8 mouse cellular contexts compared by ENCODE assay signal in the genomic region with DNA sequence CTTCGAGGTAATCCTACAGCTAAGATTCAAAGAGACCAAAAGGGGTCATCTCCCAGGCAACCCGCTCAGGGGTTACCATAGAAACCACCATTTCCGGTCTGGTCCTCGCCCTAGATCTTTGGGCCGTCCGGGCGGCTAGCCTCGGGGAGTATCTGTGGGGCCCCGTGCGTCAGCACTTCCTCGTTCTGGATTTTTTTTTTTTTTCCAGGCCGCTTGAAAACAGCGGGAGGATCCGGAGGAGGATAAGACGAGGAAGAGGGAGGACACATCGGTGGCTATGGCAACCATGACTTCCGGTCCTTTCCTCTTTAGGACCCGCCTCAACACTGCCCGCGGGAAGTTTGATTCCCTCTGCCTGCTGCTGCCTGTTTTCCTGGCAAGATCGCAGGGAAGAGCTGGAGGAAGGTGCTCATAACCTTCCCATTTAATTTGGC. TPM values are rescaled to one million over a fixed set of nuclear protein-coding genes. Genes with fewer than 3 reads are reported as not detected.
DNase-seq lines count a peak whose midpoint lies in the region; ATAC-seq and TF ChIP-seq lines count a peak whose summit lies in the region.

Gene Lrrc49 (minus strand): TSS at position 268 of the 434 bp plus-strand sequence.

- H3K36me3 ChIP-seq in heart, embryonic 12.5 days, result peaks cover 7% of the 10 kb centered on the region; the same call in 1 of the 2 replicates
- 0 out of 2 replicates have a peak, but pooled peaks cover 5% of the 10 kb centered on the region for H3K36me3 ChIP-seq in kidney, postnatal 0 days (ENCODE audit: insufficient read depth, low read length)
- H3K36me3 ChIP-seq in liver, embryonic 11.5 days (ENCODE audit: control insufficient read depth, insufficient read depth, low read length), result no peaks in the 10 kb centered on the region
- no peaks in the 10 kb centered on the region for H3K36me3 ChIP-seq in stomach, embryonic 14.5 days (ENCODE audit: control insufficient read depth, insufficient read depth, low read length)

- no peak for TF ChIP-seq POLR2A in bone marrow macrophage, adult 2 months (IDR thresholded peaks at IDR 0.05; ENCODE audit: borderline replicate concordance, low read depth, low read length)
- no peak; the same call in 1 of the 2 replicates for TF ChIP-seq POLR2A in embryonic fibroblast, embryonic 13.5 days (IDR thresholded peaks at IDR 0.05; ENCODE audit: low read depth, low read length)

- TF ChIP-seq CTCF in bone marrow macrophage, adult 2 months (IDR thresholded peaks at IDR 0.05; ENCODE audit: low read depth, low read length), result no peak
- TF ChIP-seq CTCF in embryonic fibroblast, embryonic 13.5 days (IDR thresholded peaks at IDR 0.05; ENCODE audit: borderline replicate concordance, insufficient read depth, low read length), result no peak
- no peak for TF ChIP-seq CTCF in kidney, postnatal 0 days (IDR thresholded peaks at IDR 0.05; ENCODE audit: low read depth)

- H3K27me3 ChIP-seq in heart, embryonic 12.5 days (replicated peaks), result no peaks in the 10 kb centered on the region
- no peaks in the 10 kb centered on the region for H3K27me3 ChIP-seq in kidney, postnatal 0 days (ENCODE audit: insufficient read depth, low read length)
- H3K27me3 ChIP-seq in liver, embryonic 11.5 days (replicated peaks; ENCODE audit: control insufficient read depth, insufficient read depth, low read length), result no peaks in the 10 kb centered on the region
- no peaks in the 10 kb centered on the region for H3K27me3 ChIP-seq in stomach, embryonic 14.5 days (ENCODE audit: control insufficient read depth, insufficient read depth, low read length)

- peak; percentile 77 to 78 for DNase-seq in B cell, adult 2 months
- DNase-seq in kidney, postnatal 0 days (ENCODE audit: low spot score), result peak; percentile 96
- DNase-seq in liver, embryonic 11.5 days (ENCODE audit: low spot score), result peak; percentile 77
- DNase-seq in naive thymus-derived CD4-positive, alpha-beta T cell, adult 2 months (ENCODE audit: low read depth), result peak; percentile 69

- peak within 1 kb of the TSS; percentile 67 for H3K9ac ChIP-seq in heart, embryonic 12.5 days
- H3K9ac ChIP-seq in kidney, postnatal 0 days (ENCODE audit: low read depth, low read length), result peak within 1 kb of the TSS; percentile 35; the same call in 1 of the 2 replicates
- peak within 1 kb of the TSS; percentile 22; the same call in 1 of the 2 replicates for H3K9ac ChIP-seq in liver, embryonic 11.5 days (ENCODE audit: low read depth, low read length)
- H3K9ac ChIP-seq in stomach, embryonic 14.5 days (replicated peaks; ENCODE audit: low read depth, low read length), result 0 out of 2 replicates have a peak within 1 kb of the TSS, but pooled peaks have one; percentile 25

- peak within 1 kb of the TSS; percentile 79 for H3K4me2 ChIP-seq in heart, embryonic 12.5 days
- H3K4me2 ChIP-seq in kidney, postnatal 0 days (ENCODE audit: low read length), result peak within 1 kb of the TSS; percentile 54
- peak within 1 kb of the TSS; percentile 62 for H3K4me2 ChIP-seq in liver, embryonic 11.5 days
- H3K4me2 ChIP-seq in stomach, embryonic 14.5 days (replicated peaks; ENCODE audit: low read depth, low read length), result peak within 1 kb of the TSS; percentile 44

- peak within 1 kb of the TSS; percentile 16 for H3K27ac ChIP-seq in bone marrow macrophage, adult 2 months (ENCODE audit: insufficient read depth, low read depth, low read length)
- peak within 1 kb of the TSS; percentile 69 for H3K27ac ChIP-seq in embryonic fibroblast, embryonic 13.5 days (ENCODE audit: insufficient read depth, low read length)
- peak within 1 kb of the TSS; percentile 73 for H3K27ac ChIP-seq in heart, embryonic 12.5 days (ENCODE audit: poor library complexity, severe bottlenecking)
- peak within 1 kb of the TSS; percentile 6 for H3K27ac ChIP-seq in kidney, postnatal 0 days
- H3K27ac ChIP-seq in liver, embryonic 11.5 days (ENCODE audit: low read depth, low read length), result no peak within 1 kb of the TSS
- H3K27ac ChIP-seq in stomach, embryonic 14.5 days (ENCODE audit: low read length), result peak within 1 kb of the TSS; percentile 78; the same call in 1 of the 2 replicates

- no peaks in the 10 kb centered on the region for H3K9me3 ChIP-seq in heart, embryonic 12.5 days (replicated peaks)
- H3K9me3 ChIP-seq in kidney, postnatal 0 days (replicated peaks; ENCODE audit: low read length), result no peaks in the 10 kb centered on the region
- no peaks in the 10 kb centered on the region for H3K9me3 ChIP-seq in liver, embryonic 11.5 days (ENCODE audit: control insufficient read depth, low read length)
- no peaks in the 10 kb centered on the region for H3K9me3 ChIP-seq in stomach, embryonic 14.5 days (ENCODE audit: control insufficient read depth, low read depth, low read length)

- peak within 1 kb of the TSS; percentile 60 for H3K4me3 ChIP-seq in bone marrow macrophage, adult 2 months (ENCODE audit: insufficient read depth, low read length)
- peak within 1 kb of the TSS; percentile 76 for H3K4me3 ChIP-seq in embryonic fibroblast, embryonic 13.5 days (ENCODE audit: insufficient read depth, low read length)
- H3K4me3 ChIP-seq in heart, embryonic 12.5 days, result peak within 1 kb of the TSS; percentile 71
- H3K4me3 ChIP-seq in kidney, postnatal 0 days (replicated peaks; ENCODE audit: low read depth, low read length), result peak within 1 kb of the TSS; percentile 50
- H3K4me3 ChIP-seq in liver, embryonic 11.5 days (ENCODE audit: low read depth, low read length), result peak within 1 kb of the TSS; percentile 60
- H3K4me3 ChIP-seq in stomach, embryonic 14.5 days (ENCODE audit: low read depth, low read length), result peak within 1 kb of the TSS; percentile 54

- 0% methylated on average over 21 of the region's 21 CpGs for WGBS in heart, embryonic 12.5 days
- under 1% methylated on average over 20 of the region's 21 CpGs for WGBS in kidney, postnatal 0 days
- under 1% methylated on average over 21 of the region's 21 CpGs for WGBS in liver, embryonic 11.5 days
- 0% methylated on average over 21 of the region's 21 CpGs for WGBS in stomach, embryonic 14.5 days

- no peaks in the 10 kb centered on the region; the same call in 1 of the 2 replicates for H3K4me1 ChIP-seq in bone marrow macrophage, adult 2 months (ENCODE audit: control insufficient read depth, insufficient read depth, low read length)
- H3K4me1 ChIP-seq in embryonic fibroblast, embryonic 13.5 days (ENCODE audit: control insufficient read depth, insufficient read depth, low read length), result no peaks in the 10 kb centered on the region
- H3K4me1 ChIP-seq in heart, embryonic 12.5 days (replicated peaks), result peaks cover 6% of the 10 kb centered on the region; the same call in 1 of the 2 replicates
- no peaks in the 10 kb centered on the region; the same call in 1 of the 2 replicates for H3K4me1 ChIP-seq in kidney, postnatal 0 days (replicated peaks; ENCODE audit: insufficient read depth, low read length)
- H3K4me1 ChIP-seq in liver, embryonic 11.5 days (replicated peaks; ENCODE audit: control insufficient read depth, insufficient read depth, low read length), result peaks cover 4% of the 10 kb centered on the region; the same call in 1 of the 2 replicates
- no peaks in the 10 kb centered on the region for H3K4me1 ChIP-seq in stomach, embryonic 14.5 days (ENCODE audit: control insufficient read depth, insufficient read depth, low read length)

- ATAC-seq in heart, embryonic 12.5 days (ENCODE audit: insufficient number of reproducible peaks, low FRiP score), result peak; percentile 91
- peak; percentile 94 for ATAC-seq in kidney, postnatal 0 days (replicated peaks; ENCODE audit: low FRiP score, low read depth)
- peak; percentile 85 for ATAC-seq in liver, embryonic 11.5 days (replicated peaks; ENCODE audit: low FRiP score)
- ATAC-seq in stomach, embryonic 14.5 days (ENCODE audit: insufficient number of reproducible peaks, insufficient read depth, low FRiP score, low read depth), result peak; percentile 85

RNA-seq across cellular contexts. Expression of gene Lrrc49, which starts in this region (rescaled TPM):
- 5.8 and 7.5 TPM in 2 replicates for polyA plus RNA-seq in bone marrow macrophage, adult 2 months (2012; ENCODE audit: insufficient read depth, insufficient read length, missing spikeins)
- polyA plus RNA-seq in embryonic fibroblast, embryonic 13.5 days (2011; ENCODE audit: insufficient read length, low read depth, missing spikeins), result 11.0 and 16.6 TPM in 2 replicates
- 10.3 and 12.2 TPM in 2 replicates for polyA plus RNA-seq in heart, embryonic 12.5 days (2016; fragmentation: Nextera tagmentation; extraction: Ambion mirVana)
- polyA plus RNA-seq in kidney, postnatal 0 days (2015; fragmentation: Nextera tagmentation; extraction: Ambion mirVana), result 12.3 and 13.1 TPM in 2 replicates
- 4.3 and 4.4 TPM in 2 replicates for polyA plus RNA-seq in liver, embryonic 11.5 days (2014; fragmentation: Nextera tagmentation; extraction: Ambion mirVana)
- 23.3 TPM in 2 replicates for polyA plus RNA-seq in stomach, embryonic 14.5 days (2014; fragmentation: Nextera tagmentation; extraction: Ambion mirVana)
